Mouse (Mus musculus) cerebral cortex, adult 2 months (tissue): ENCODE results near the gene Nudt9.

Source experiments
- WGBS: fragments of 180-500 bp; shearing (Covaris S2); methylation state at CpG from one replicate; pipeline ENCODE4 v1.1.7; 2018; 5-methylcytosine and 5-hydroxymethylcytosine counted together

The Nudt9 gene

GRCm38 (mm10) chr5:104080736-104081135, 34.6 kb downstream of the Nudt9 start:
- 86% methylated on average over 6 of the region's 6 CpGs for WGBS

- 57% methylated on average over 9 of the region's 9 CpGs for WGBS
Observed at GRCm38 (mm10) chr5:104085366-104085765, 39.3 kb downstream of the Nudt9 start.

- WGBS = 65% methylated on average over 2 of the region's 2 CpGs
Observed at GRCm38 (mm10) chr5:104089751-104090150, 43.6 kb downstream of the Nudt9 start.

- WGBS = 61% methylated on average over 11 of the region's 11 CpGs
Observed at GRCm38 (mm10) chr5:104095416-104096077, 49.4 kb downstream of the Nudt9 start.

GRCm38 (mm10) chr5:104096078-104096938, 50.2 kb downstream of the Nudt9 start:
- 47% methylated on average over 16 of the region's 16 CpGs for WGBS

- WGBS = 45% methylated on average over 10 of the region's 10 CpGs
Observed at GRCm38 (mm10) chr5:104101678-104102531, 55.8 kb downstream of the Nudt9 start.

GRCm38 (mm10) chr5:104103171-104103570, 57.1 kb downstream of the Nudt9 start:
- WGBS = 73% methylated on average over 4 of the region's 4 CpGs

GRCm38 (mm10) chr5:104104111-104104510, 58.0 kb downstream of the Nudt9 start:
- WGBS = 56% methylated on average over 2 of the region's 2 CpGs

- whole genome bisulfite sequencing = 34% methylated on average over 11 of the region's 11 CpGs
Observed at GRCm38 (mm10) chr5:104108127-104108875, 62.2 kb downstream of the Nudt9 start.

- WGBS = 4% methylated on average over 18 of the region's 18 CpGs
Observed at GRCm38 (mm10) chr5:104108879-104109369, 62.8 kb downstream of the Nudt9 start.

- 20% methylated on average over 3 of the region's 3 CpGs for WGBS
Observed at GRCm38 (mm10) chr5:104109516-104109915, 63.4 kb downstream of the Nudt9 start.

GRCm38 (mm10) chr5:104110171-104110920, 64.2 kb downstream of the Nudt9 start:
- whole genome bisulfite sequencing = 11% methylated on average over 9 of the region's 9 CpGs

- 12% methylated on average over 9 of the region's 9 CpGs for WGBS
Observed at GRCm38 (mm10) chr5:104112016-104112415, 65.9 kb downstream of the Nudt9 start.

- 12% methylated on average over 5 of the region's 5 CpGs for WGBS
Observed at GRCm38 (mm10) chr5:104112511-104112910, 66.4 kb downstream of the Nudt9 start.

- 7% methylated on average over 15 of the region's 15 CpGs for WGBS
Observed at GRCm38 (mm10) chr5:104113491-104114172, 67.5 kb downstream of the Nudt9 start, which contains the start of gene Sparcl1. Sparcl1 (minus strand) TSS chr5:104113733.
